Mouse (Mus musculus) intestine, embryonic 14.5 days (tissue): ENCODE measurements around the gene Pnpla6. TPM values are rescaled to one million over a fixed set of nuclear protein-coding genes. Genes with fewer than 3 reads are reported as not detected.

ENCODE experiments used
- ATAC-seq: fragments of 200-750 bp; cut with Nextera tagmentation; replicated peaks from 2 replicates; pipeline ENCODE4 v1.8.0; 2017; ENCODE audit warnings: low read depth, moderate number of reproducible peaks, moderate TSS enrichment, moderate library complexity; ENCODE audit not compliant: low FRiP score, low TSS enrichment
- DNase-seq: peaks from one replicate; pipeline ENCODE4 v3.0.0-alpha.2; 2018; ENCODE audit warnings: low spot score
- H3K27ac ChIP-seq: fragments of 300-500 bp; sonication (generic); 2 replicates; pipeline ENCODE4 v1.5.1; 2014; ENCODE audit warnings: low read depth, mild to moderate bottlenecking, control low read depth
- H3K27me3 ChIP-seq: fragments of 300-500 bp; sonication (generic); replicated peaks from 2 replicates; pipeline ENCODE4 v1.6.1; 2014; ENCODE audit warnings: low read length, control low read depth; ENCODE audit not compliant: control insufficient read depth, insufficient read depth
- H3K36me3 ChIP-seq: fragments of 300-500 bp; sonication (generic); 2 replicates; pipeline ENCODE4 v1.6.1; 2014; ENCODE audit warnings: low read length, control low read depth; ENCODE audit not compliant: control insufficient read depth, insufficient read depth
- H3K4me1 ChIP-seq: fragments of 300-500 bp; sonication (generic); replicated peaks from 2 replicates; pipeline ENCODE4 v1.6.1; 2014; ENCODE audit warnings: low read length, control low read depth, mixed read lengths; ENCODE audit not compliant: control insufficient read depth, insufficient read depth
- H3K4me2 ChIP-seq: fragments of 300-500 bp; sonication (generic); 2 replicates; pipeline ENCODE4 v1.6.1; 2014; ENCODE audit warnings: low read length
- H3K4me3 ChIP-seq: fragments of 300-500 bp; sonication (generic); 2 replicates; pipeline ENCODE4 v1.5.1; 2014; ENCODE audit warnings: low read depth, low read length, control low read depth, mixed read lengths
- H3K9ac ChIP-seq: fragments of 300-500 bp; sonication (generic); 2 replicates; pipeline ENCODE4 v1.6.1; 2014; ENCODE audit warnings: mild to moderate bottlenecking, low read length
- H3K9me3 ChIP-seq: fragments of 300-500 bp; sonication (generic); 2 replicates; pipeline ENCODE4 v1.6.1; 2016; ENCODE audit warnings: low read length, control low read depth; ENCODE audit not compliant: control insufficient read depth
- WGBS: fragments of 180-500 bp; shearing (Covaris S2); extraction: QIAGEN DNeasy Blood & Tissue Kit; methylation state at CpG from one replicate; pipeline ENCODE4 v1.1.7; 2014; 5-methylcytosine and 5-hydroxymethylcytosine counted together
- polyA plus RNA-seq: library from polyadenylated mRNA; unstranded; fragments of >200 nt; fragmentation: Nextera tagmentation; extraction: Ambion mirVana; gene quantifications from 2 replicates; pipeline ENCODE4 v1.2.1, GENCODE M21; 2014

Gene Pnpla6
- polyA plus RNA-seq: 25.7 and 26.7 TPM in 2 replicates

DNA sequence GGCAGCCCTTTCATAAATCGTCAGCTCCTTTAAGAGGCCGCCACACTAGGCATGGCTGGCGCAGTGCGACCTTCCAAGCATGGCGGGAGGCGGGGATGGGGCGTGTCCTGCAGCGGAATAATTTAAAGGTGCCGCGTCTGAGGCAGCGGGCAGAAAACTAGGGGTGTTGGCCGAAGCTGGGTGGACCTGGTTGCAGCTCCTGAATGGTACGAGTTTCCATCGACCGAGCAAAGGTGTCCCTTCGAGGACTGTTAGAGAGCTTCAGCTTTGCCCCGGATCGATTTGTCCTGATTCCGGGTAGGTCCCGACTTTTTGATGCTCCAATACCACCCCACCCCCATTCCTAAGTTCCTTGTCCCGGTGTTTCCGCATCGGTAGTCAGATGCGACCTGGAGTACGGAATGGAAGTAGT is at the start of gene Pnpla6:
Gene Pnpla6 (plus strand): TSS at position 125 of the 412 bp plus-strand sequence.
- H3K4me3 ChIP-seq: peak within 1 kb of the TSS; percentile 73
- H3K27ac ChIP-seq: peak within 1 kb of the TSS; percentile 74; the same call in 1 of the 2 replicates
- peak within 1 kb of the TSS; percentile 63 for H3K4me2 ChIP-seq
- WGBS: under 1% methylated on average over 25 of the region's 25 CpGs
- peak within 1 kb of the TSS; percentile 61 for H3K9ac ChIP-seq
- peaks cover 32% of the 10 kb centered on the region for H3K36me3 ChIP-seq
- ATAC-seq (peak; percentile 69), DNase-seq (peak; percentile 94)
- no peaks in the 10 kb centered on the region for H3K9me3 ChIP-seq
- H3K4me1 ChIP-seq: no peaks in the 10 kb centered on the region
- H3K27me3 ChIP-seq: no peaks in the 10 kb centered on the region

DNA sequence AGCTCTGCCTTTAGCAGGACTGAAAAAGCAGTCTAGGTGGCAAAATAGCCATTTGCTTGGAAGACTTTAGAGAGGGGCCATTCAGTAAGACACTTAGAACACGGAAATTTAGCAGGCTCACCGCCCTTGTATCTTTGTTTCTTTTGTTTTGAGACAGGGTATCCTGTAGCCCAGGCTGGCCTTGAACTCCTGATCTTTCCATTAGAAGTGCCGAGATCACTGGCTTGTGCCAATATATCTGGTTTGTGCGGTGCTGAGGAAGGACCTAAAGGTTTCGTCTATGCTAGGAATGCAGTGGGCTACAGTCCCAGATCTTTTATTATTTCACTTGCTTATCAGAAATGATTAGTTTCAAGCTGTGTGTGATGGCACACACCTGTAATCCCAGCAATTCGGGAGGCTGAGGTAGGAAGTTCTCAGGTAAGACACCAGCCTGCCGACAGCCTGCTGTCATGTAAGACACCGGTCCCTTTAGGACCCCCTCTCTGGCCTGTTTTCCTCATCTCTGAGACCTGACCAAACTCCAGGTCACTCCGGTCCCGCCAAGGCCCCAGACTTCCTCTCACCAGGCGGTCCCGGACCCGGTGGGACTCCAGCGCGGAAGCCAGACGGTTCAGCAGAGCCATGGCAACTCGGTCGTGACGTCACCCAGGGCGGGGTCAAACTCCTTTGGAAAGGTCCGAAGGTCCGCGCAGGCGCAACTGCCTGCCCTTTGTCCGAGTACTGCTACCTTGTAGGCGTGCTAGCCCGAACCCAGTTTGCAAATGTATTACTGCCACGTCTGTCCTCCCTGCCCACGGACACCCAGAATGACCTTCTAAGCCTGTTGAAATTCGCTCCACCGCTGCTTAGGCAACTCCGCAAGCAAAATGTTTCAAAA is 47.9 kb upstream of the Pnpla6 start, which contains the start of gene Pex11g:
Gene Pex11g (minus strand): TSS at position 675 of the 880 bp plus-strand sequence.
- H3K9ac ChIP-seq: peak within 1 kb of the TSS; percentile 69
- no peaks in the 10 kb centered on the region for H3K4me1 ChIP-seq
- H3K27me3 ChIP-seq: no peaks in the 10 kb centered on the region
- WGBS: 7% methylated on average over 32 of the region's 32 CpGs
- H3K27ac ChIP-seq: peak within 1 kb of the TSS; percentile 68
- no peaks in the 10 kb centered on the region for H3K9me3 ChIP-seq
- H3K4me2 ChIP-seq: peak within 1 kb of the TSS; percentile 65
- ATAC-seq (peak; percentile 95), DNase-seq (peak; percentile 99)
- peak within 1 kb of the TSS; percentile 44 for H3K4me3 ChIP-seq
- H3K36me3 ChIP-seq: no peaks in the 10 kb centered on the region

DNA sequence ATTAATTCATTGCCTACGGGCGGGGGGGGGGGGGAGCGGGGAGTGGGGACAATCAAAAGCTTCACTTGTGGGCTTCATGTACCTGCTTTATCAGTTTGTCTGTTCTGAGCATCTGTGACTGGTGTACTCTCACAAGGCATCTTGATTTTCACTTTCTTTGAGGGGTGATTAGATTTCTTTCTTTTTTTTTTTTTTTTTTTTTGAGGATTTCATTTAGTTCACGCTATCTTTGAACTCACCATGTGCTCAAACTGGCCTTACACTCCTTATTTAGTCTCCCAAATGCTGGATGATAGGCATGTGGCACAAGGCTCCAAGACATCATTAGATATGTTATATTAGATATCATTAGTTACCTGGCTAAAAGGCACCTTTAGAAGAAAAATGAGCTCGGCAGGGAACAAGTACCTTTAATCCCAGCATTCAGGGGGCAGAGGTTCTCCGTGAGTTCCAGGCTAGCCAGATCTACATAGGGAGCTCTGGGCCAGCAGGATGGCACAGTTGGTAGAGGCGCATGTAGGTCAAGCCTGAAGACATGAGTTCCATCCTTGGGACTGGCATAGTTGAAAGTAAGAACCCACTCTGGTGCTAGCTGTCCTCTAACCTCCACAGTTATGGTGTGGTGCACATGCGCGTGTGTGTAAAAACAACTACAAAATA is 47.2 kb upstream of the Pnpla6 start:
- Histone ChIP-seq H3K4me3 (peak overlapping the region; percentile 44), H3K27ac (peak overlapping the region; percentile 68), H3K9me3 (no peaks in the 10 kb centered on the region), H3K4me1 (no peaks in the 10 kb centered on the region), H3K4me2 (peak overlapping the region; percentile 65), H3K36me3 (no peaks in the 10 kb centered on the region), H3K9ac (peak overlapping the region; percentile 69), H3K27me3 (no peaks in the 10 kb centered on the region)
- 54% methylated on average over 9 of the region's 9 CpGs for WGBS
- DNase-seq (peak; percentile 60), ATAC-seq (peak; percentile 16; the same call in 1 of the 2 replicates)

DNA sequence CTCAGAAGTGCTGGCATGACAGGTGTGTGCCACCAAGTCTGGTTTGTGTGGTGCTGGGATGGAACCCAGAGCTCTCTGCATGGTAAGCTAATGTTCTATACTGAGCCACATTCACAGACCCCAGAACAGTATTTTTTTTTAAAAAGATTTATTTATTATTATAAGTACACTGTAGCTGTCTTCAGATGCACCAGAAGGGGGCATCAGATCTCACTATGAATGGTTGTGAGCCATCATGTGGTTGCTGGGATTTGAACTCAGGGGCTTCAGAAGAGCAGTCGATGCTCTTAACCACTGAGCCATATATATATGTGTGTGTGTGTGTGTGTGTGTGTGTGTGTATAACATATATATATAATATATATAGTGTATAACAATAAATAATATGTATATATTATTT is 46.3 kb upstream of the Pnpla6 start:
- WGBS: 83% methylated on average over 1 of the region's 1 CpGs
- DNase-seq (no peak), ATAC-seq (no peak)

DNA sequence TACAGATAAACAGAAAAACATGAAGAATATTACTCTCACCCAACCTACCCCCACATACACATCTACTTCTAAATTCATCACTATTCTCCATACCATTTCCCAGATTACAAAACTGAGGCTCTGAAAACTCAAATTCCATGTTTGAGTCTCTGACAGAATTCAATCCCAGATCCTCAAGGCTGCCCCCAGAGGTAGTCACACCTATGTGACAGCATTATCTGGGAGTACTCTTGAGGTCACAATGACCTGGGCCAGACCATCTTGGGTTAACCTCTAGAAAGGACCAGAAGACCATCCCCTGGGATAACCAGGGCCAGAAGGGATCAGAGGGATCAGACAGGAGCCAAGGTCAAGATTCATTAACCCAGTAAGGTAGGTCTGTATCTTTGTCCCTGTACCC is 44.6 kb upstream of the Pnpla6 start, which contains the start of gene Tex45:
Gene Tex45 (plus strand): TSS at position 301 of the 400 bp plus-strand sequence.
- Histone ChIP-seq H3K9me3 (no peaks in the 10 kb centered on the region), H3K4me3 (no peak within 1 kb of the TSS), H3K27me3 (no peaks in the 10 kb centered on the region), H3K4me1 (no peaks in the 10 kb centered on the region), H3K36me3 (no peaks in the 10 kb centered on the region), H3K9ac (no peak within 1 kb of the TSS), H3K4me2 (no peak within 1 kb of the TSS), H3K27ac (no peak within 1 kb of the TSS)
- ATAC-seq (no peak), DNase-seq (no peak)

More for the DNA sequence above, 46.3 kb upstream of the Pnpla6 start:
- no peak overlapping the region for H3K9ac ChIP-seq
- no peak overlapping the region for H3K4me3 ChIP-seq
- no peaks in the 10 kb centered on the region for H3K9me3 ChIP-seq
- no peak overlapping the region for H3K4me2 ChIP-seq
- no peak overlapping the region for H3K27ac ChIP-seq
- H3K36me3 ChIP-seq: no peaks in the 10 kb centered on the region
- no peaks in the 10 kb centered on the region for H3K4me1 ChIP-seq
- no peaks in the 10 kb centered on the region for H3K27me3 ChIP-seq

DNA sequence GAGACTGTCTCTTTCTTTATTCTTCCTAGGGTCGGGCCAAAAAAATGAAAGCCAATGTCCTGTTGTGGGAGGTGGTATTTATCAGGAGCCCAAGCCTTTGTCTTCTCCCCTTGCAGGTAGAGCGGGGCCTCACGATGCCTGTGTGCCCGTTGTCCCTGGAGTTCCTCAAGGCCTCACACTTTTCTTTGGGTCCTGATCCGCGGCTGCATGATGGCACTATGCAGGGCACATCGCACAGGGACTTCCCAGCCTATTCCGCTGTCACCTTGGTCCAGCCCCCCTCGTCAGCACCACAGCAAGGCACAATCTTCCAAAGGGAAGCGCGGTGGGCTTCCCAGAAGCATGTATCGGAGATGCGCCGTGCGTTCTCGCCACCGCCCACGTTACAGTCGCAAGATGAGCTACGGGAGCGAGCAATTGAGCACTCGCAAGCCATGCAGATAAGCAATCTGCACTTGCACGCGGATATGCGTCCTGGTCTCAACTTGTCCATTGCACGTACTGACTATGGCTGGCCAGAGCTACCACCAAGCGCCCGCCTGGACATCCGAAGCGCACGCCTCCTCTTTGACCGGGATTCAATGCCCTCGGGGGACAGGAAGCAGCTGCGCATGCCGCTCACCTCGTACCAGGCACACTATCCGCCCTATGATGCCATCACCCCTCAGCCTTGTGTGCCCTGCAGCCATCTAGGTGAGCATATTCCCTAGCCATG is 39.3 kb upstream of the Pnpla6 start:
- peak overlapping the region; percentile 10 for H3K4me3 ChIP-seq
- no peak overlapping the region for H3K27ac ChIP-seq
- no peaks in the 10 kb centered on the region for H3K27me3 ChIP-seq
- no peaks in the 10 kb centered on the region; the same call in 1 of the 2 replicates for H3K4me1 ChIP-seq
- H3K4me2 ChIP-seq: peak overlapping the region; percentile 46
- no peaks in the 10 kb centered on the region for H3K36me3 ChIP-seq
- DNase-seq (no peak), ATAC-seq (0 out of 2 replicates have a peak, but pooled peaks have one; percentile 32)
- WGBS: 21% methylated on average over 37 of the region's 37 CpGs
- H3K9ac ChIP-seq: no peak overlapping the region
- no peaks in the 10 kb centered on the region for H3K9me3 ChIP-seq

DNA sequence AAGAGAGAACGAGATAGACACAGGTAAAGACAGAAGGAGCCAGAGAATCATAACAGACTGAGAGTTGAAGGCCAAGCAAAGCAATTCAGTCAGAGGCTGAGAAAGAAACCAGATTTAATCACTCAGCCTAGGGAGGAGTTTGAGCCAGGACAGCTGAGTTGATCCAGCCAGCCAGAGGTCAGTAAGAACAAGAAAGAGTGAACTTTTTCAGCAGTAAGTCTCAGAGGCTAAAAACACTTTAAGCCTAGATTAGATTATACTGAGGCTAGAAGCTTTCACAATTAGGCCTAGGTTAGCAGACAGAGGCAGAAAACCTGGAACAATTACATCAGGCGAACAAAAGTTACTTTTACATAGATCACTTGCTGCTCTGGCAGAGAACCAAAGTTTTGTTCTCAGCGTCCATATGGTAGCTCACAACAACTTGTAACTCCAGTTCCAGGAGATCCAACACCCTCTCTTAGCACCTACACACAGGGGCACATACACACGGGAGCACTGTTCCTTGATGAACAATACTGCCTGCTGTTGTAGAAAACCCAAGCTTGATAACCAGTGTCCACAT is 34.9 kb upstream of the Pnpla6 start:
- WGBS: 60% methylated on average over 4 of the region's 4 CpGs
- no peak for ATAC-seq

DNA sequence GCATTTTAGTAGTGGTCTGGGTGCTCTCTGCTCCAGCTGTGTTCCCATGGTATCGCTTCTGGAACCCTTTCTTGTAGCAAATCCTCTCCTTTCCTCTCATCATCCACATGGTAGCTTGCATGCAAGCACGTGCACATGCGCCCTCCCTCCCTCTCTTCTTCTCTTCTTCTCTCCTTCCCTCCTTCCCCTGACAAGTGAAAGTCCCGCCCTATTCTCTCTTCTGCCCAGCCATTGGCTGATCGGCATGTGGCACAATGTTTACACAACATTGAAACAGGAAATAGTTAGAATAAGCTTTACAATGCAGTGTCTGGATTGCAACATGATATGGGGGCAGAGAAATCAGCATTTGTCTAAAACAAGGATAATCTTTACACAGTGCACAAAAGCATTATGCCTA is 33.6 kb upstream of the Pnpla6 start:
- Histone ChIP-seq H3K9me3 (no peaks in the 10 kb centered on the region), H3K4me2 (no peak overlapping the region), H3K27ac (no peak overlapping the region), H3K36me3 (no peaks in the 10 kb centered on the region), H3K4me3 (no peak overlapping the region), H3K27me3 (no peaks in the 10 kb centered on the region), H3K9ac (no peak overlapping the region), H3K4me1 (no peaks in the 10 kb centered on the region; the same call in 1 of the 2 replicates)
- ATAC-seq: no peak
- WGBS: 59% methylated on average over 5 of the region's 5 CpGs
- DNase-seq: no peak

More for the DNA sequence above, 34.9 kb upstream of the Pnpla6 start:
- Histone ChIP-seq H3K27ac (no peak overlapping the region), H3K9ac (no peak overlapping the region), H3K36me3 (no peaks in the 10 kb centered on the region), H3K27me3 (no peaks in the 10 kb centered on the region), H3K4me2 (no peak overlapping the region), H3K4me1 (no peaks in the 10 kb centered on the region; the same call in 1 of the 2 replicates), H3K4me3 (no peak overlapping the region), H3K9me3 (no peaks in the 10 kb centered on the region)
- no peak for DNase-seq
